Mouse (Mus musculus) hematopoietic stem cell, adult 5-6 weeks (primary cell): ENCODE measurements around the gene Supt16. TPM values are rescaled to one million over a fixed set of nuclear protein-coding genes. Genes with fewer than 3 reads are reported as not detected.

Experiments used
- ATAC-seq, 2 experiments: fragments of 125-278 bp in 1 of 2; replicated peaks in 1 of 2; 2 replicates each; pipeline ENCODE4 v1.8.0; 2016 to 2017; ENCODE audit warnings: inconsistent platforms in 2 of 2, mild to moderate bottlenecking in 2 of 2, moderate number of reproducible peaks in 2 of 2, low read depth in 1 of 2, moderate TSS enrichment in 1 of 2; ENCODE audit not compliant: low FRiP score in 2 of 2, poor library complexity in 2 of 2, severe bottlenecking in 2 of 2, insufficient read depth in 1 of 2, low TSS enrichment in 1 of 2
- total RNA-seq: library from RNA; stranded (forward); fragments of 172-1452, 232-1000 nt; gene quantifications from 2 replicates; pipeline ENCODE4 v1.2.3, GENCODE M21; 2017

Supt16 gene
- total RNA-seq, 1 experiment from 2014 or later = 251 TPM

- ATAC-seq = no peak
Measured at GRCm38 (mm10) chr14:52155008-52155407, 42.2 kb downstream of the Supt16 start.

- no peak for ATAC-seq
Measured at GRCm38 (mm10) chr14:52152613-52153012, 44.6 kb downstream of the Supt16 start.

GRCm38 (mm10) chr14:52152179-52152578 is 45.0 kb downstream of the Supt16 start:
- ATAC-seq = no peak

- no peak for ATAC-seq
Measured at GRCm38 (mm10) chr14:52149888-52150287, 47.3 kb downstream of the Supt16 start.

- ATAC-seq = no peak
Measured at GRCm38 (mm10) chr14:52146540-52146939, 50.7 kb downstream of the Supt16 start.

- ATAC-seq = no peak
Measured at GRCm38 (mm10) chr14:52144165-52144564, 53.1 kb downstream of the Supt16 start.

- peak; percentile 22 to 32; a peak in 1 of 4 replicates for ATAC-seq
Measured at GRCm38 (mm10) chr14:52141445-52142127, 55.6 kb downstream of the Supt16 start.

- ATAC-seq = peak; percentile 72 to 83
Measured at GRCm38 (mm10) chr14:52140577-52141444, 56.4 kb downstream of the Supt16 start.

- no peak for ATAC-seq
Measured at GRCm38 (mm10) chr14:52133584-52133983, 63.6 kb downstream of the Supt16 start.

GRCm38 (mm10) chr14:52124636-52125035 is 72.6 kb downstream of the Supt16 start:
- ATAC-seq = no peak

- ATAC-seq = peak; percentile 67 to 73; a peak in 3 of 4 replicates
Measured at GRCm38 (mm10) chr14:52123918-52124317, 73.3 kb downstream of the Supt16 start.

- ATAC-seq = peak; percentile 21 to 55; a peak in 3 of 4 replicates
Measured at GRCm38 (mm10) chr14:52120169-52120568, 77.0 kb downstream of the Supt16 start.

- ATAC-seq = peak; percentile 25 to 66; a peak in 3 of 4 replicates
Measured at GRCm38 (mm10) chr14:52118823-52119608, 78.2 kb downstream of the Supt16 start.

- ATAC-seq = 0 out of 4 replicates have a peak, but pooled peaks of 1 of the 2 experiments have one; percentile 14
Measured at GRCm38 (mm10) chr14:52118456-52118822, 78.8 kb downstream of the Supt16 start.

- no peak for ATAC-seq
Measured at GRCm38 (mm10) chr14:52117241-52117640, 80.0 kb downstream of the Supt16 start.

GRCm38 (mm10) chr14:52114101-52114500 is 83.1 kb downstream of the Supt16 start:
- ATAC-seq = no peak
